Mouse (Mus musculus): Measurements from ENCODE around the gene Rgp1.
A peak's percentile ranks its signal among the peaks of the same experiment; 100 is the strongest.

Rgp1 gene

DNA sequence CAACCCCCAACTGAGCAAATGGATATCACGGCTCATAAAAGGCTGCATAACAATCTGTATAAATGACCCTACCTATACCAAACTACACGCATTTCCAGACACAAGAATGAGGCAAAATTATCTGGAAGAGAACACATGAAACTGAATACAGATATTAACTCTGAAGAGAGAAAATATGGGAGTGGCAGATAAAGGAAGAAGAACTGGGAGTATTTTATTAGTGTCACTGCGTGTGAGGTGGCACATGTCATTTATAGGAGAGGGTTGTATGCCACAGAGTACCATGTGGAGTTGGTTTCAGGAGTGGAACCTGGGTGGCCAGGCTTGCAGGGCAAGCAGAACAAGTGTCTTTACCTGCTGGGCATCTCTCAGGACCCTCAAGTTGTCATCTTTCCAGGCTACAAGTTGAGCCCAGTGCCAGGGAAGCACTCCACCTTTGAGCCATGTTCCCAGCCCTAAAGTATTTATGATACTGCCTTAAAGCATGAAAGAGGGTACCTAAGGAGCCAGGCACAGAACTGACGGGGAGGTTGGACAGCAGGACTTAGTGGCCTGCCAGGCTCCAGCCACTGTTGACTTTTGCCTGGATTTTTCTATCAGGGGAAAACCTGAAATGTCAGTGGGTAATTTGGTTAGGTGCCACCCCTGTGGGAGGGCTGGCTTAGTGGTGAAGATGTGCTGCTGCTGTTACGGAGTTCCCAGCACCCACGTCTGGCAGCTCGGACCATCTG is 20.3 kb downstream of the Rgp1 start:
- DNase-seq, result no peak

DNA sequence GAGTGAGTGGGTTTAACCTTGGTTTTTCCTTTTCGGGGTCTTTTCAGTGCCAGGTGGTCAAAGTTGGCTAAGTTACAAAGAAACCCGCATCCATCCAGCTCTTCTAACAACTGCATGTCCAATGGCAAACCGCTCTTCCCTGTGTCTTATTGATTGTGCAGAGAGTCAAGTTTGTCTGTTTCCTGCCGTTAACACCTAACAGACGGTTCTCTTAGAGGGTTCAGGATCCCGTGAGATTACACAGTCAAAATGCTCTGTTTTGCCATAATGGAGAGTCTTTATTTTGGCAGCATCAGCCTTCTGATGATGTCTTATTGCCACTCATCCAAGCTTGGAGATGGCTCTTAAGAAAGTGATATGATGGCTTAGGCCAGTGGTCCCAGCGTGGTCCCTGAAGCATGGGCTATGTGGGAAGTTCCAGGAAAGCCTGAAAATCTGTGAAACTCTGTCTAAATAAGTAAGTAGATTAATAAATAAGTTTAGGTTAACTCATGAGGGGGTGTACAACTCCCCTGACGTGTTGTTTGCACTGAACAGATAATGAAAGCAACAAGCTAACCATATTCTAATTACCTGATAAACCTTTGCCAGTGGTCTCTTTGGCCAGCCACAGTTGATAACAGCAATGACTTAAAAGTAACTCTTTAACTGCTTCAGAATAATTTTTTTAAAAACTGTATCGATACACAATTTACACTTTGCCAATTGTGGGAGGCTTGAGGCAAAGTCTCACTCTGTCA is 21.9 kb downstream of the Rgp1 start:
- DNase-seq, result no peak

DNA sequence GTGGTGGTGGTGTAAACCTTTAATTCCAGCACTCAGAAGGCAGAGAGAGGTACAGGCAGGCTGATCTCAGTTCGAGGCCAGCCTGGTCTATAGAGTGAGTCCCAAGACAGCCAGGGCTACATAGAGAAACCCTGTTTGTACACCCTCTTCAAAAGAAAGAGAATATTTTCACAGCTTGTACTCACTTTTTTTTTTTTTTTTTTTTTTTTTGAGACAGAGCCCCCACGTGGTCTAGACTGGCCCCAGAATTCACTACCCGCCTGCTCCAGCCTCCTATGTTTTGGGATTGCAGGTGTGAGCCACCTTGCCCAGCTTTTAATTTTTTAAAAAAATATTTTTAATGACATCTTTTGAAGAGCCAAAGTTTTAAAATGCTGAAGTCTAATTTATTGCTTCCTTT is 25.6 kb downstream of the Rgp1 start:
- no peak for DNase-seq

DNA sequence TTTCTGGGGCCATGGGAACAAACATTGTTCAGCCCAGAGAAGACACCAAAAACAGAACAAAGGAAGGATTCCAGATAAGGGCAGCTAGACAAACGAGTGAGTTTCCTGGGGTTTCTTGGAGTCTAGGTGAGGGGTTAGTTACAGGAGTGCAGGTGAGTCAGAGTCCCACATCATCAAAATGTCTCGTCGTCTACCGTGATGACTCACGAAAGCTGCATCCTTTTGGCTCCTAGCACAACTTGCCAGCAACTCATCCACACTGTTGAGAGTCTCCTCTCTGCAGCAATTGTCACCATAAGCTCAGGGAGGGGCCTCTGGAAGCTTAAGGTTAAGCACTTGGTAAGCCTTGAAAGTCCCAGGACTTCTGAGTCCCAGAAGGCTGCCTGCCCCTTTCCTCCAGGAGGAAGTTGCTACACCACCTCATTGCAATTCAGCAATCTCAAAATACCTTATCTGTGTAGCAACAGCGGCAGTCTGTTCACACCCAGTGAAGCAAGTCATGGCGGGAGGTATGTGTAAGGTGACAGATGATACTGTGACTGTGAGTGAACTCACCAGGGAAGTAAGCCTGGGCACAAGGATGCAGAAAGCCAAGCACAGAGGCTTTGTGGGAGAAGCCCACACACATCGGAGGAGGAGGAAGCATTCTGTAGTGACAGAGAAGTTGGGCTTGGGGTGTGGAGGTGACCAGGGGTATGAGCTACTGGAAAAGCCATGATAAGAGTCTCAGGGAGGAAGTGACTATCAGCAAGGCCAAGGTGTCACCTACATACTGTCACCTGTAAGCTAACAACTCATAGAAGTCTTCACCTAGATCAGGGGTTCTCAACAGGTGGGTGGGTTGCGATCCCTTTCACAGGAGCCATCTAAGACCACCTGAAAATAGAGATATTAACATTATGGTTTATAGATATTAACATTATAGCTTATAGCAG is 26.5 kb downstream of the Rgp1 start:
- DNase-seq, result no peak

DNA sequence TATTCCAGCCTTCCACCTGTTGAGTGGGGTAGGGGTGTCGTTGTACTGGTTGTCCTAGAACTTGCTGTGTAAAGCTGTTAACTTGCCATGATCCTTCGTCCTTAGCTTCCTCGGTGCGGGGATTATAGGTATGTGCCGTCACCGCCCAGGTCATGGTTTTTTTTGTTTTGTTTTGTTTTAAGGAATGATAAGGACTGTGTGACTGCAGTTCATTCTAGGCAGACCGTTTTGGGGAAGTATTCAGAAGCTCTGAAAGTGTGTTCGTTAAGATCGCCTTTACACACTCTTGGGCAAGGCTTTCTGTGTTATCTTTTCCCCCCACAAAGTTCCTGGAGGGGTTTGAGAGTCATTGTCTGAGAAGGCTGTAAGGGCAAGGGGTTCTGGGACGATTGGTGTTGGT is 34.0 kb downstream of the Rgp1 start:
- no peak for DNase-seq

DNA sequence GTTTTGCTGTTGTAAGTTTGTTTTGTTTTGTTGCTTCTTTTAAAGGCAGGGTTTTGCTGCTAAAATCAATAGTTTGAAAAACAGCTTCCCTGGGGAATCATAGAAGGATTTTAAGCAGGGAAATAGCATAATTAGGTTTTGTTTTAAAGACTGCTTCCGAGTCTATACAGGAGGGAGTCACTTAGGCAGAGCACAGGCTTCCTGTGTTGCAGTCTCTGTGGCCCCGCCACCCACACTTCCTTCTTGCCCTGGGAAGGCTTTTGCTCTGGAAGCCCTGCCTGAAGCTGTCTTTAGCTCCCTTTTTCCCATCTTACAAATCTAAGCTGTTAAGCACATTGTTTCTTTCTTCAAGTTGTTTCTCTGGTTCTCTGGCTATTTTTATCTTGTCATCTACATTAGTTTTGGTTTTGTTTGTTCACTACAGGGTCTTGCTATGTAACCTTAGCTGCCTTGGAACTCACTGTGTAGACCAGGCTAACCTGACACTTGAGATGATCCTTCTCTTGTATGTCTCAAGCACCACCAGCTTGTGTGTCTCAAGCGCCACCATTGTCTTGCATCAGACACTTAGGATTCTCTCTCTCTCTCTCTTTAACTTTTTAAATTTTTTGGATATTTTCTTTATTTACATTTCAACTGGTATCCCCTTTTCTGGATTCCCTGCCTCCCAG is 34.7 kb downstream of the Rgp1 start:
- no peak for DNase-seq

DNA sequence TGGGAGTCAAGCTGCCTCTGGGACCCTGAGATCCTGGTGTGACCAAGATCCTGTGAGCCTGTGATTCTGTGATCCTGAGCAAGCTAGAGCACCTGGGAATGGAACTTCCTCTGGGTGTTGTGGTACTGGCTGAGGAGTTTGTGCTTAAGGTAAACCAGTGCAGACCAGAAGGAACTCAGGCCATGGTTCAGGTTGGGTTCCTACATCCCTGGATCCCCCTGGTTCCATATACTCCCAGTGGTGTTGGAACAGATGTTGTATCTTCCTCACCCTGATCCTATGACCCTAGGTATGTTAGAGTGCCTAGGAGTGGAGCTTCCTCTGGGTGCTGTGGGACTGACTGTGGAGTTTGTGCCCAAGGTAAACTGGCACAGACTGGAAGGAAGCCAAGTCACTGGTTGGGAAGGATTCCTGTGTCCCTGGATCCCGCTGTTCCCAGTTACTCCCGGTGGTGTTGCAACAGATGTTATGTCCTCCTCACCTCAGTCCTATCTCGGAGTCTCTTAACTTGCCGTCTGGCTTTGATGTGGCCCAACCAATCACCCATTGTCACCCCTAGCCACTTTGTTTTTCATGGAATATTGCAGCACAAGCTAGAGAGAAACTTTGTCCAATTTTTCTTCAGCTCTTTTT is 41.7 kb downstream of the Rgp1 start:
- DNase-seq, result no peak

DNA sequence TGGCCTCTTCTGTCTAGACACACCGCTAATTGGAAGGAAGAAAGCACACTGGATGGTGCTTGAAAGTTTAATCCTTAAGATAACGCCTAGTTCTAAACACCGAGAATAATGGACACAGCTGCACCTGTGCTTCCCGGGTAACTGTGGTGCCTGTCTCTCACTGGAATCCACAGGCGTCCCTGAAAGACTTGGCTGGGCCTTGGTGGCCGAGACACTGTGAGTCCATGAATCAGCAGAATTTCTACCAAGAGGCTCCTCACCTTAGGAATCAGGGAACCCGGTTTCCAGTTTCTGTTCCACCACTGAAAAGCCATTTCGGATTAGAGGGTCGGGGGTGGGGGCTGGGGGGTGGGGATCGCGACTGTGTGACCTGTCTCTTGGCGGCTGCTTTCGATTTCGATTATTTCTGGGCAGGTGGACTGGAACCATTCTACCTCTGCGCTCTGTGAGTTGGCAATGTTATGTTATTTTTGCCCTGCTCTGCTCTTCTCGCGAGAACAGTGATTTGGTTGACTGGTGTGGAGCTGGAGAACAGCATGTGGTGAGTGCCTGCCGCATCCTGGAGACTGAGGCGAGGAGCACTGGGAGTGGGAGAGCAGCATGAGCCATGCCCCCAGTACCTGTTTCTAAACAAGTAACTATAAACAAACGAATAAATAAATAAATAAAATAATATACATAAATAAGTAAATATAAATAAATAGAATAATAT is 50.7 kb downstream of the Rgp1 start:
- DNase-seq, result peak; percentile 70 to 71

DNA sequence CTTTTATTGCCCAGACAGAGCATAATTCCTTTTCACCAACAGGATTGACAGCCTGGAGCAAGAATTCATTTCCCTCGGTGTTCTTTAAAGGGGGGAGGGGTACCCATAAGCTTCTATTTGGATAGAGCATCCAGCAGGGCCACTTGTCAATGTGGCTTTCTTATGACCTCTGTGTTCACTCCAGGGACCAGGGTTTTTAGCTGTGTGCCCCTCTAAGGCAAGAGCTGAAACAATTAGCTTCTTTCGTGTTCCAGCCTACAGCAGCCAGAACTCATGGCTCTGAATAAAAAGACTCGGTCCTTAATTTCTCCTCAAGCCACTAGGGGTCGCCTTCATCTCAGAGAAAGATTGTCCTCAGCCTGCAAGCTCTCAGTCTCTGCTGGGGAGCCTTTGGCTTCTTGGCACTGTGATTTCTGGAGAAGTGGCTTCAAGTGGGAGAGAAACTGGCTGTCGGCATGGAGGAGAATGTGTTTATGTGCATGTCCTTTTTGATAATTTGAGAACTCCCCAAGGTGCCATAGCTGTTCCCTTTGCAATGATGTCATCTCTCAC is 51.6 kb downstream of the Rgp1 start:
- peak; percentile 93 to 94 for DNase-seq

DNA sequence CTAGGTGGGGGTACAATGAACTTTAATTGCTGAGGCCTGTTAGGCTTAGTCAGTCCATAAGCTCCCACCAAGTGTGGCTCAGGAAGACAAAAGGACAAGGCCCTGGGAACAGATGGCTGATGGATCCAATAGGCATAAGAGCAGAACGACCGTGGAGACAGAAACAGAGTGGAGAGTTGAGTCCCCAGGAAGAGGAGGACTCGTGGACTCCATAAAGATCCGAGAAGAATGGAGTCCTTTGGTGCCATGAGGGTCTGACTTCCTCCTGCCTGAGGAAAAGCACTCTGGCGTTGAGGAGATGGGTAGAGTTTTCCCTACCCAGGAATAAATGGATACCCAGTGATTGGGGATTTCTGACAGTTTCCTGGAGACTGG is 52.1 kb downstream of the Rgp1 start:
- DNase-seq, result peak in 1 of 2 experiments; percentile 40

DNA sequence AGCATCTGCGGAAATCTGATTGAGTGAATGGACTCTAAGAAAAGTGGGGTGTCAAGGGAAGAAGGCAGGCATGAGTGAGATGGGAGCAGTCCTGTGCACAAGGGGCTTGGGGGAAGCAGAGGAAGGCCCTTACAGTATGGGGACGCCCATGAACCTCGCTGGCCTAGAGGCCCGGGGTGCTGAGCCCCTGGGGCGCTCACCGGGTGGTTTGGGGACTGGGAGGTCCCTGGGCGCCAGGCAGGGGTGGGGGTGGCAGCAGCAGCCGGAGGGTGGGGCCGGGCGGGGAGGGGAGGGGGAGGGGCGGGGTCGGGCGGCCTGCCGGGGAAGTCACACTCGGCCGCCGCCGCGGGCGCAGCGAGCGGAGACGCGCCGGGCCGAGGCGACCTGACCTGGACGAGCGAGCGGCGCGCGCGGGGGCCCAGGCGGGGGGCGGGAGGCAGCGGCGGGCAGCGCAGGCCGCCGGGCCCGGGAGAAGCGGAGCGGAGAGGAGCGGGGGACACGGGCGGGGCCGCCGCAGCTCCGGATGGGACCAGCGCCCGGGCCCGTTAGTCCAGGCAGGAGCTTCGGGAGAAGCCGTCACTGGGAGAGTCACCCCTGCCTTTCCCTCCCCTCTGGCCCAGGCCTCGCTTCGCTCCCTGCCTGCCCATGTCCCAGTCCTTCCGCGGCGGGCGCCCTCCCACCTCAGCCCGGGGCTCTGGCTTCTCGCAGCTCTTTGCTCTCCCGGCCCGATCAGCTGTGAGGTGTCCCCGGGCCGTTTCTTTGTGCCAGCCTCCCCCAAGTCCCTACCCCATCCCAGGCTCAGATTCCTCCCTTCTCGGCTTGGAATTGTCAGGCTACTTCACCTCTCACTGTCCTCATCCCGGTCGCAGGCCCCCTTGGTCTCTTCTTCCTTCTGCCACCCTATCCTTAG is 52.8 kb downstream of the Rgp1 start, which contains the start of gene Npr2:
TSS of gene Npr2 (plus strand) at position 890 of the 910 bp plus-strand sequence.
- peak; percentile 72 to 78 for DNase-seq

DNA sequence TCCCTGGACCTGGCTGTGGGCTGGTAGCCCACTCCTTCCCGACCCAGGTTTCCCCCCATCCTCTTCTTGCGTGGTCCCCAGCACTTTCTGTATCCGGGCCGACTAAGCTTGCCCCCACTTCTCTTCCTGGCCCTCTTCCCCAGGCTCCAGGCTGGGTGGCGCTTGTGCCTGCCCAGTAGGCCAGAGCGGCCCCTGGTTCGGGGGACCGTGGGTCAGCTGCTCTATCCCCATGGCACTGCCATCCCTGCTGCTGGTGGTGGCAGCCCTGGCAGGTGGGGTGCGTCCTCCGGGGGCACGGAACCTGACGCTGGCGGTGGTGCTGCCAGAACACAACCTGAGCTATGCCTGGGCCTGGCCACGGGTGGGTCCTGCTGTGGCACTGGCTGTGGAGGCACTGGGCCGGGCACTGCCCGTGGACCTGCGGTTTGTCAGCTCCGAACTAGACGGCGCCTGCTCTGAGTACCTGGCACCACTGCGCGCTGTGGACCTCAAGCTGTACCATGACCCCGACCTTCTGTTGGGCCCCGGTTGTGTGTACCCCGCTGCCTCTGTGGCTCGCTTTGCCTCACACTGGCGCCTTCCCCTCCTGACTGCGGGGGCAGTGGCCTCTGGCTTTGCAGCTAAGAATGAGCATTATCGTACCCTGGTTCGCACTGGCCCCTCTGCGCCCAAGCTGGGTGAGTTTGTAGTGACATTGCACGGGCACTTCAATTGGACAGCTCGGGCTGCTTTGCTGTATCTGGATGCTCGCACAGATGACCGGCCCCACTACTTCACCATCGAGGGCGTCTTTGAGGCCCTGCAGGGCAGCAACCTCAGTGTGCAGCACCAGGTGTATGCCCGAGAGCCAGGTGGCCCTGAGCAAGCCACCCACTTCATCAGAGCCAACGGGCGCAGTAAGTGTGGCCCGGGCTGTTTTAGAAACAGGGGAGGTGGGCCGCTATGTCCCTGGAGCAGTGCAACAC is 53.7 kb downstream of the Rgp1 start:
- DNase-seq, result peak in 1 of 2 experiments; percentile 60

DNA sequence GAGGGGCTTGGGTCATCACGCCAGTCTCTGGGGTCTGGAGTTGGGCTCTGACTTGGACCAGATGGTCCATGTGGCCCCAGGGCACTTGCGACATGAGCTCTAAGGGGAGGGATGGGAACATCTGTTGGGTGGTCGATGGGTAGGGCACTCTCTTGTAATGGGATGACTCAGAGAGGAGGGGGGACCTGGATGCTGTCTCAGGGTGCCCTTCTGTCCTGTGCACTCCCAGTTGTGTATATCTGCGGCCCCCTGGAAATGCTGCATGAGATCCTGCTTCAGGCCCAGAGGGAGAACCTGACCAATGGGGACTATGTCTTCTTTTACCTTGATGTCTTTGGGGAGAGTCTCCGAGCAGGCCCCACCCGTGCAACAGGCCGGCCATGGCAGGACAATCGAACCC is 54.8 kb downstream of the Rgp1 start:
- peak in 1 of 2 experiments; percentile 41 for DNase-seq

DNA sequence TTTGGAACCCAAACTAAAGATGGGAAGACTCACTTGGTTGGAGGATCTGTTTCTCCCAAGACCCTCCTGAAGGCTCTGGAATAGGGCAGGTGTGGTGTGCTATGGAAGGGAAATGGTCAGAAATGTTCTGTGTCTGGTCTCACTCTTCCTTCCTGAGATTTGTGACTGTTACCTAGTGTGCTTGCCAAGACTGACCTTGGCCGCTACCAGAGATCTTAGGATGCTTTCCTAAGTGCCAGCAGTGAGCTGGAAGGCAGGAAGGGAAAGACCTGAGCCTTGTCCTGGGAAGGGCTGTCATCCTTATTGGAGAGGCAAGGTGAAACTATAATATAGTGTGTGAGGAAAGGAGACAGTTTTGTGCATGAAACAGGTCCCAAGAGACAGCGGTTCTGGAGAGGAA is 55.2 kb downstream of the Rgp1 start:
- no peak for DNase-seq

DNA sequence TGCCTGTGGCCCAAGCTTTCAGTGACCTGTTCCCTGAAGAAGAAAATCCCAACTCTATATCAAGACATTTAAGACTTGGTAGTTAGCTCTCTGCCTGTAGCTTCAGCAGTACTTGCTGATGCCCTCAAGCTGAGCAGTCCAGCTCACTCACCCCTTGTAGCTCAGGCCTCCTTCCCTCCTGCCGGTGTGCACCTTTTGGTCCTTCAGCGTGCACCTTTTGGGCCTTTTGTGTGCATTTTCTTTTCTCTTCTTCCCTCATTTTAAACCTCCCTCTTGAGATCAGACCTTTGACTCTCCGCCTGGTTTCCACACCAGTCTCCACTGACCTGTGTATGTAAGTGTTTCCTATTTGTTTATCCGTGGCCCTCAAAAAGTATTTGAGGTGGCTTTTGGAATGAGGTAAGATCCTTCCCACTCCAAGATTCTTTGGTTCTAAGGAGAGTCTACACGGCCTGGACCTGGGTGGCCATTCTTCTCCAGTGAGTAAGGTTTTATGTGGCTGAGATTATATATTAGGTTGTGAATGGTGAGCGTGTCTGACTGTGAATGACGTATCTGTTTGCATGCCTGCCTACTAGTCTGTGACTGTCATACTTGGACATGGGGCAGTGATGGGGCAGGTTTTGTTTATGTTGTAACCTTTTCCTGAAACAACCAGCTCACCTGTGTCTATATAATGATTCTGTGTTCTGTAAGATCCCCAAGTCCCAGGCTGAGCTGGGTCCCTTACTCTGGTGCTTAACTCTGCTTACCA is 56.3 kb downstream of the Rgp1 start:
- DNase-seq, result no peak

DNA sequence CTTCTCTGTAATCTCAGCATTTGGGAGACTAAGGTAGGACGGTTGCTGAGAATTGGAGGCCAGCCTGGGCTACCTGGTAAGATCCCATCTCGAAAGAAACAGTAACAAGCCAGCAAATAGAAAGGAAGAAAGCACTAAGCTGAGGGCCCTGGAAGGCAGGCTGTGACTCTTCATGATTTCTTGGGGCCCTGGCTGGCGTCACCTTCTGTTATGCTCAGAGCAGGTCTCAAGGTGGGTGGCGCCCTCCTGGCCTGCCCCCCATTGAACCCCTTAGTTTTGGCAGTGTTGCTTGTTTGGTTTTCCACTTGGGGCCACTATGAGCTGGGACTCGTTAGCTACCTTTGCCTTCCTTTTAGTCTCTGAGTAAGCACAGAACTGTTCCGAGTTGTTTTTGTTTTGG is 58.2 kb downstream of the Rgp1 start:
- DNase-seq, result no peak

Data from cerebellum, postnatal 10 days (tissue).